Mouse (Mus musculus) MEL-GATA-1-ER (cell line): ENCODE data around the gene Slc10a7.
A peak's percentile ranks its signal among the peaks of the same experiment; 100 is the strongest.
"Not testable (repeated sequence)": the region's sequence is repeated elsewhere in the genome, so short reads cannot be mapped to it uniquely, and the experiment has no call there.

Experiments used
- DNase-seq: peaks from one replicate; pipeline ENCODE4 v3.0.0-alpha.2; 2012; ENCODE audit warnings: low read depth; ENCODE audit errors: extremely low read depth

Gene Slc10a7

DNA sequence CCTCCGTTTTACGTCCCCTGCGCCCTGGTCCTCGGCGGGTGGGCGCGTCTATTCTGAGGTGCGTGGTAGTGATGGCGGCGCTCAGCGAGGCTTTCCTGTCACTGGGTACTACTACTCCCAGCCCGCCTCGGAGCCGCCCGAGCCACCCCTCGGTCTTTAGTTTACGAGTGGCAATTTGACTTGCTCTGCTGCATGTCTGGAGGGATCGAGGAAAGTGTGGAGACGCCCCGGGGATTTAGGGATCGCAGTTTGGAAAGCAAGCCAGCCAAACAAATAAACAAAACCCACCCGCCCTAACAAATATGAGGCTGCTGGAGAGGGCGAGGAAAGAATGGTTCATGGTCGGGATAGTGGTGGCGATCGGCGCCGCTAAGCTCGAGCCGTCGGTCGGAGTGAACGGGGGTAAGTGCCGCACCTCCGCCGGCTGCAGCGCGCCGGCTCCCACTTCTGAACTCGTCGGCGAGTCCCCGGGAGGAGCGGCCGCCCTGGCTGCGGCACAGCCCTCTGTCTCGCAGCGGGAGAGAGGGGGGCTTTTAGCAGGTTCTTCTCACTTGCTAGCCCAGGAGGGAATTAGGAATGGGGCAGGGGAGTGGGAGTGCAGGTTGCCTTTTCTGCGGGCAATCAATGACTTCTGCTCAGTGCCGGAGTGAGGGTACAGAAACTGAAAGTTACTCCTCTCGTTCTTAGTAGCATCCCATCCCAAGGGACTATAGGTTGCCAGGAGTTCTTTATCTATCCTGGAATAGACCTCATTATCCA is at the start of gene Slc10a7:
Gene Slc10a7 (plus strand): TSS at position 74 of the 759 bp plus-strand sequence.
- peak; percentile 60 for DNase-seq

DNA sequence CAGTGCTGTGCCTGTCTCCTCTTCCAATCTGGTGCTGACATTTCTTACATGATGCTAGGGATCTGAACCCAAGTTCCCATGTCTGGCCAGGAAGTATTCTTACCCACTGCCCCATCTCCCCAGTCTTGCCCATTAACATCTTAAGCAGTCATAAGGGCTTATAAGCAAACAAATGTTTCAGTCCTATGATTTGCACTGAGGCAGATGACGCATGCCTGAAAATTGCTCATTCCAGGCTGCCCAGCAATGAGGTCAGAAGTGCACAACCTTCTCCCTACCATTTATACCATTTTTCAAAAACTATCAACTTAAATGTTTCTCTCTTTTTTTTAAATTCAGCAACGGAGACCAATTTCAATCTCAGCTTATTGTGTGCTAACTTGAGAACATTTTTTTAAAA is 45.2 kb upstream of the Slc10a7 start:
- DNase-seq = no peak

DNA sequence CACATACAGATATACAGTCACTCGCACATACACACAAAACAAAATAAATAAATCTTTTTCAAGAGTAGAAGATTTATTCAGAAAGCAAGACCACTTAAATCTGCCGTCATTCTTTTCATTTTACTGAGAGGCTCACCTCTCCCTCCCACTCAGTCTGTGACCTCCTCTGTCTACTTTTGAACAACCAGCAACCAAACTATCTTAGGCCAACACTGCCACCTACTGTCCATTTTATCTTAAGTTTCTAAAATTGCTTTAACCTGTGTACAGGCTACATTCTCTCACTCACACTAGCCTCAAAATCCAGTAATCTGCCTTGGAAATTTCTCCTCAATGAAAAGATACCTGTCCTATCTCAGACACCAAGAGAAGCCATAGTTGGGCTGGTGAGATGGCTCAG is 41.3 kb upstream of the Slc10a7 start:
- DNase-seq = peak; percentile 1

DNA sequence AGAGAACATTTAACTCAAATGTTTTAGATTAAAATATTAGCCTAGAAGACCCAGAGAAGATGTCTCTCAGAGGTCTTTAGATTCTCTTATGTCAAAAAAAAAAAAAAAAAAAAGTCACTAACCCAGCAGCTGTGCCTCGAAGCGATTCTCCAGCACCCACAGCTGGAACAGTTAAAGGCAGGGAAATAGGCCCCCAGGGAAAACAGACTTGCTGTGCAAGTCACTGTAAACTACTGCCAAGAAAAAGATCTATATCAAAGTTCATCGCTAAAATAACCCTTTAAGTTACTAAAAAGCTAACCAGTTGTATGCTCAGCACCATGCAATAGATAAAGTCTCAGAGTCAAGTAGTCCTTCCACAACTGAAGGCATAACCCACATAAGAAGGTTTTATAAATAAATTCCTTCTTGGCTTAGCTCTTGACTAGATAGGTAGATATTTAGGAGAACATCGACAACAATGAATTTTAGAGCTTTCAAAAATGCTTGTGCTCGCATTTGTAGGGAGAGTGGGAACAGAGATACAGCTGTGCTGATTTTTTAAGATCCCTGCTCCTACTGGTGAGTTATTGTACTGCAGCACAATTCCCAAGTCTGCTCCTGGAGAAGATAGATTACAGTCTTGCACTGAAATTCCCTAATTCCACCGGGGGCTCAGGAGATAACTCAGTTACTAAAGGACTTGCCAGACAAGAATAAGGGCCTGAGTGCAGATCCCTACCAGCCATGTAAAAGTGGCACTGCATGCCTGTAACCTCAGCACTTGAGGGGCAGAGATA is 31.9 kb upstream of the Slc10a7 start:
- no peak for DNase-seq

DNA sequence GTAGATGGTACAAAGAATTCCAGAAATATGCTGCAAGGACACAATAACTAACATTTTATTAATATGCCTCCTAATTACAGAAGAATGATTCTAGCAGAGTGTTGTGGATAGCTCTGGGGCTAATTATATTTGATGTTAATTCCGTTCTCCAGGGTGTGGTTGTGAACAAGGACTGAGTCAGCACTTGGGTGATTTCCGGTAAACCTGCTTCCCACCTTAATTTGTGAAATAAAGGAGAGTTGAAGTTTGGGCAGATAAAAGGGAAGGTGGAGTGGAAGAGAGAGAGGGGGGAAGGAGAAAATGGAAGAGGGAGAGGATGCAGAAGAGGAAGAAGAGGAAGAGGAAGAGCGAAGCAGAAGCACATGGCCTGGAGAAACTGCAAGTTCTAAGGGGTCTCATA is 19.4 kb upstream of the Slc10a7 start:
- no peak for DNase-seq

DNA sequence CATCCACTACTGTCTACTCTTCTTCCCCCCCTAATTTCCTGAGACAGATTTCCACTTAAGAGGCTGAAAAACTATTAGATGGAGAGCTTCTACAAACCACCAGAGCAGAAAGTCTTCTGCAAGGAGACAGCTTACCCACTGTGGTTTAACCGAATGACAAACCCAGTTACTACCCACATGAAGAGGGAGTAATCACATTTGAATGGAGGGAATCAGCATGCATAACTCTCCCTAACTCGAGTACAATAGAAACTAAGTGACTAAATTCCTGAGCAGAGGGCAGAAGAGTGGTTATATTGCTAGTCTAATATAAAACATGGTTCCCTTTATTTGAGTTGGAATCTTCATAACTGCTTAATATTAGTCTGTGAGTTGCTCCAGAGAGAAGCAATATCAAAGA is 16.1 kb upstream of the Slc10a7 start:
- no peak for DNase-seq

DNA sequence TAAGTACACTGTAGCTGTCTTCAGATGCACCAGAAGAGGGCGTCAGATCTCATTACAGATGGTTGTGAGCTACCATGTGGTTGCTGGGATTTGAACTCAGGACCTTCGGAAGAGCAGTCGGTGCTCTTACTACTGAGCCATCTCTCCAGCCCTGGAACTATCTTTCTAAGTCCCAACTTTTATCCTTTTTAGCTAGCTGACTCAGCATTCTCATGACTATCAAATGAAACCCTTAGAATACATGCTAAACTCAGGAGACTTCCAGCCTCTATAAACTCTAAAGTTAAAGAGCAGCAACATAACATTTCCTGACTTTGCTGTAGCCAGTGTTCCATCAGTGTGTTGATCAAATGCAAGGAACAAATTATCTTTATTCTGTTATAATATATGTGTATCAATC is 12.9 kb upstream of the Slc10a7 start:
- not testable (repeated sequence) for DNase-seq

DNA sequence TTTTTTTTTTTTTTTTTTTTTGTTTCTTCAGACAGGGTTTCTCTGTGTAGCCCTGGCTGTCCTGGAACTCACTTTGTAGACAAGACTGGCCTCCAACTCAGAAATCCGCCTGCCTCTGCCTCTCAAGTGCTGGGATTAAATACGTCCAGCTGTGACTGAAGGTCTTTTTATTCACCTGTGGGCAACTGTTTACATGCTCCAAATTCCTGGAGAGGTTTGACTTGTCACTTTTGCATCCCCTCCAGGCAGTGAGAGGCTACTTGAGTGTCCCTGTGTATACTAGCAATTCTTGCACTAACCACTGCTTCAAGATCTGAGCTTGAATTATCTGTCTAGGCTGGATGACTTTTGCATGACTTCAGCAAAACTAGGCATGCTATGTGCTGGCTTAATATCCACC is 6.4 kb upstream of the Slc10a7 start:
- no peak for DNase-seq

DNA sequence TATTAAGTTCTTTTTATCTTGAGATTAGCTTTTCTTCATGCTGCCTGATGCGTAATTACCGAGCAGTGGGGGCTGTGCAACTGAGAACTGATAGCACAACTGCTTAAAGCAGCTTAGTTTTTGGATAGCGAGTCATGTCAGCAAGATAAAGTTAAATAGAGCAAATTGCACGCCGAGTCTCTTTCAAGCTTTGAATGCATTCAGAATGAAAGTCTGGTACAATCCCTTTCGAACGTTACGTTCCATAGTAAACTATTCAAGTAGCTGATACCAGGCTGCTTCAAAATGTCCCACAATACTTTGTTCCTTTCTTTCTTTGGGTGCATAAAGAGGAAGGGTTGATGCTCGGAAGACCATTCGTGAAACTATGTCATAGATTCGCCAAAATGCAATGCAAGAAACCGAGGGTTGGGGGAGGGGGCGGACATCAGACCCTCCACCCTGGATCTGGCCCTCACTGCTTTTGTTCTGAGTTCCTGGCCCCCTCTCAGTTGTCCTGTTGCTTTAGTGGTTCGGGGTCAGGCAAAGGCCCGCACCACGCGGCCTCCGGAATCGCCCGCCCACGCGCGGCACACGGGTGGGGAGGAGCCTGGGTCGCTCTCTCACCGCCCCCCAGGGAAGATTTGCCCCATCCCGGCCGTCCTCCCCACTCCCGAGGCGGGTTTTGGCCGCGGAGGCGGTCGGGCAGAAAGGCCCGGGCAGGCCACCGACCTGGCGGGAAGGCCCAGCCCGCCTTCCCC is 997 bp upstream of the Slc10a7 start:
- DNase-seq = peak; percentile 57

DNA sequence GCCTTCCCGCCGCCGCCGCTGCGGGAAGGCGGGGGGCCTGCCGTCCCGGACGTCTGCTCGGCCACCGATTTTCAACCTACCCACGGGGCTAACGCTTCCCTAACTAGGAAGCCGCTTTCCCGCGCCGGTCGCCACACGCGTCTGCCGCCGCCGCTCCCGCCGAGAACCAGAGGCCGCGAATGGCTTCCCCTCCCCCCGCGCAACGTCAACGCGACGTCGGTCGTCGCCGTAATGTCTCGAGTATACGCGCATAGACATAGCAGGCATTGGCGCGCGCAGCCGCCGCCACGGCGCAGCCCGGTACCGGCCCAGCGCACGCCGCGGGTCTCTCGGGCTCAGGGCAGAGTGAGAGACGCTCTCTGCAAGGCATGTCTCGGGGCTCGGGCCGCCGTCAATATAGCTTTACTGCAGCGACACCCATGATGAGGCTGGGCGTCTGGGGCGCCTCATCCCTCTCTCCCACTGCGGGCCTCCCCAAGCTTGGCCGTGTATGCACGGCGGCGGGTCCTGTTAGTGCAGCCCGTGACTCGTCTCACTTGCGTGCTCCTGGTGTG is 350 bp upstream of the Slc10a7 start, which contains the start of gene Rbmxl1:
Gene Rbmxl1 (minus strand): TSS at position 180 of the 554 bp plus-strand sequence.
- DNase-seq = peak; percentile 61

DNA sequence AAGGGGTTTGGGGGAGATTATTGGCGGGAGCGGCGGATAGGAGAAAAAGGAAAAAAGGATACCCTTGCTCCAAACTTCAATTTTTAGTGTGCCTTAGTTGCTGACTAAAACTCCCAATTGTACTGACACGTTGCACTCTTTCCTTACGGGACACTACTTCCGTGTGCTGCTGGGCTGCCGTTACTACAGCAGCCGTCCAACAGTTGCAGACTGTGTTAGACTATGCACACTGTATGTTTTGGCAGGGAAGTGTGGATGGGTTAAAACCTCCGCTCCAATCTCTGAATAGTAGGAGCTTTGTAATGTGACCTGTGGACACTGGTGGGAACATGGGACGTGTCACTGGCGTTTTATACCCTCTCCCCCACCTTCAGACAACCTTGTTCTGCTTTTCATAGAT is 948 bp downstream of the Slc10a7 start:
- peak; percentile 46 for DNase-seq

DNA sequence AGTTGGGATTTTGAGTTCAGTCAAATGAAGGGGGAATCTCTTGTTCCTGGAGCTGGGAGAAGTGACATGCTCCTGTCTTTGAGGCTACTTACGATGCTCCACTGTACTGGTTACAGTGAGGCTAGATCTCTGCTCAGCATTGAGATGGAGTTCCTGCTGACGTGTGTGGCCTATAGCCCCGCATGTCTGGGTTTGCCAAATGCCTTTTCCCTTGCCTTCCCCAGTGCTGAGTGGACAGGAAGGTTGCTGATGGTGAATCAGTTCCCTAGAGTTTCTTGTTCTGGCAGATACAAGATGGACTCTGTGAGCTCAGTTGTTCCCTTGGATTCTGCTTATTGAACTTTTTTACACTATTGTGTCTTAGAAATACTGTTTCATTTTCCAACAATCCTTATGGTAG is 1.8 kb downstream of the Slc10a7 start:
- DNase-seq = no peak

DNA sequence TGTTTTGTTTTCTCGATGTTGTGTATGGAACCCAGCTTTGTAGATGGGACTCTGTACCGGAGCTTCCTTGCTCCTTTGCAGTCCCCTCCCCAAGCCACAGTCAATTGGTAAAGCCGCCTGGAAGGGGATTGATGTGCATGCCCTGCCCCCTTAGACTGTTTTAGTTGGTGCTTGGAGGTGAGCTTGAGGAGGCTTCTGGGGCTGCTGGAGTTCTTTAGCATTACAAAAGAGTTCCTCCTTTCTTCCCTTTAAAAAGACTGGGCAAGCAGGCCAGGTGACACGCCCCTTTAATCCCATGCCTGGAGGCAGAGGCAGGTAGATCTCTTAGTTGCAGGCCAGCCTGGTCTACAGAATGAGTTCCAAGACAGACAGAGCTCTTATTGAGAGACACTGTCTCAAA is 4.0 kb downstream of the Slc10a7 start:
- DNase-seq = no peak

DNA sequence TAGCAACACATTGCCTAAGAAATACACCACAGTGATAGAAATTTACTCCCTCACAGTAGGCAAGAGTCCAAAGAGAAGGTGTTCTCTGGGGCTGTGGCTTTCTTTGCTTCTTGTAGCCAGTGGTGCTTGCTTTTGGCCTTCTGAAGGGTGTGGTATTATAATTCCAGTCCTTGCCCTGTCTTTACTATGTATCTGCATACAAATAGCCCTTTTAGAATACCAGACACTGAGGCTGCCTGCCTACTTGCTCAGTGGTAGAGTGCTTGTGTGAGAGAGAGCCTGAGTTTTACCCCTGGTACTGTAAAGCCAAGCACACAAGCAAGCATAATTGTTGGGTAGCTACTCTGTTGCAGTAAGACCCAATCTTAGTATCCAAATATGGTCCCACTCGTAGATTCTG is 5.6 kb downstream of the Slc10a7 start:
- DNase-seq = no peak

DNA sequence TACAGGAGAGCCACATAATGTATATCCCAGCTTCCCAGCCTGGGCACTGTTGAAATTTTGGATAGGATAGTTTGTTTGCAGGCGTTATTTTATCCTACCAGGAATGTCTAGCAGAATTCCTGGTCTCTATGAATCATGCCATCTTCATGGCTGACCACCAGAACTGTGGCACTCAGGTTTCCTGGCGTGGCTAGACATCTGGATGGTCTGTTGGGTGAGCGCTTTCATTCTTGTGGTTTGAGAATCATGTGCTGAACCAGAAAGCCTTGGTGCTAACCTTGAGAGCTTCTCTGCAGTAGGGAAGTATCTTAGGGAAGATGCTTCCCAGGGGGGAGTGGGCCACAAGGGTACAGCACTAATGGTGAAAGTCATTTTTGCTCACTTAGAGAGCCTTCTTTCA is 6.0 kb downstream of the Slc10a7 start:
- DNase-seq = no peak

DNA sequence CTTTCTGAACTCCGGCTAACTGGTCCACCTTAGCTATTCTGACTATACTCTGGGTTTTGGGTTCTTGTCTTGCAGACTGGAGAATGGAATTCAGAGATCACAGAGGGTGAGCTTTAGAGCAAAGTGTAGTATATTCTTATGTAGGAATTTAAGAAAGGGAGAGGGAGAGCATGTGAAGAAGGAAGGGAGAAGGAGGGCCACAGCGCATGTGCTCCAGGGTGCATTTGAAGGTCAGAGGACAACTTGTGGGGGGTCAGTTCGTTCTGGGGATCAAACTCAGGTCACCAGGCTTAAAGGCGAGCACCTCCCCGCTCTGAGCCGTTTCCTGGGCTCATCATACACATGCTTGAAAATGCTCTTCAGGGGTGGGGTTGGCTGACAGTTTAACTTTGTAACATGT is 24.8 kb downstream of the Slc10a7 start:
- DNase-seq = no peak

DNA sequence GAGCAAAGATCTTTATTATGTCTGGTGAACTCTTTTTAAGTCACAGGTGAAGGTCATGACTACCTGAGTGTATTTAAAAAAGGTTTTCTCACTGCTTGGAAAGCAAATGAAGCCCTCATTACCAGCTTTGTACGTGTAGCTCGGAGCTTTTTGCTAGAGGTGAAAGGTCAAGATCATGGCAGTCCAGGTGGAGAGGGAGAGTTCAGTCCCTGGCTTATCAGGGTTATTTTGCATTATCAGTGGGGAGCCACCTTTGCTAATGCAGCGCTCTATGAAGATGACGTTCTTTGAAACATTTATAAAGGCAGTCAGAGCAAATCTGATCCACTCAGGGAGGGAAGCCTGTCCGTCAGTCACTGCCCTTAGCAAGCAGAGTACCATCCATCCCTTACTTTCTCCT is 27.6 kb downstream of the Slc10a7 start:
- DNase-seq = no peak

DNA sequence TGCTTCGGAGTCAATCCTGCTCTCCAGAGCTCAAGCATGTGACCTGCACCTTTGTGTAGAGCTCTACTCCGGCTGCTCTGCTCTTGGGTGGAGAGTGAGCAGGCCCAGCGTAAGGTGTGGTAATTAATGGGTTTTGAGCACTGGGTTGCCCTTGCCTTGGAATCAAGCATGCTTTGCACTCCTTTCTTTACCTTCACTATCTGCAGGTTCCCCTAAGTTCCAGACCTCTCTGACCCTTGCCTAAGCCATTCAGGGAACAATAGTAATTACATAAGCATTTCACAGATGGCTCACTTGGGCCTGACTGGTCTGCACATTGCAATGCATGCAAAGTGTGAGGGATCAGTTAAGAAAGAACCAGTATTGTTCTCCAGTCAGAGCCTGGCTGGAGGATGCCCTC is 28.6 kb downstream of the Slc10a7 start:
- DNase-seq = no peak

DNA sequence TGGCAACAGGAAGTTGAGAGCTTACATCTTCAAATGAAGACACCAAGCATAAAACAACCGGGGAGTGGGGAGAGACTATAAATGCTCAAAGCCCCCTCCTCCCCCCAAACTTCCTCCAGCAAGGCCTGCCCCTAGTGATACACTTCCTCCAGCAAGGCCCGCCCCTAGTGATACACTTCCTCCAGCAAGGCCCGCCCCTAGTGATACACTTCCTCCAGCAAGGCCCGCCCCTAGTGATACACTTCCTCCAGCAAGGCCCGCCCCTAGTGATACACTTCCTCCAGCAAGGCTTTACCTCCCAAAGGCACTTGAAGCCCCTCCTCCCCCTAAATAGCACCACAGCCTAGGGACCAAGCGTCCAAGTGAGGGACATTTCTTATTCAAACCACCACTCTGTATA is 33.5 kb downstream of the Slc10a7 start:
- DNase-seq = not testable (repeated sequence)

DNA sequence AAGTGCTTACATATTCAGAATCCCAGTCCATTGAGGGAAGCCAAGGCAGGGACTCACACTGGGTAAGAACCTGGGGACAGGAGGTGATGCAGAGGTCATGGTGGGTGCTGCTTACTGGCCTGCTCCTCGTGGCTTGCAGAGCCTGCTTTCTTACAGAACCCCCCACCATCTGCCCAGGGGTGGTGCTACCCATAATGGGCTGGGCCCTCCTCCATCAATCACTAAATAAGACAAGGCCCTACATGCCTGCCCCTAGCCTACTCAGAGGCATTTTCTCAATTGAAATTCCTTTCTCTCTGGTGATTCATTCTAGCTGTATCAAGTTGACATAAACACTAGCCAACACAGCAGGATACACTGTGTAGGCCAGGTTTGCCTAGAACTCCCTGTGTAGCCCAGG is 34.5 kb downstream of the Slc10a7 start:
- DNase-seq = no peak

DNA sequence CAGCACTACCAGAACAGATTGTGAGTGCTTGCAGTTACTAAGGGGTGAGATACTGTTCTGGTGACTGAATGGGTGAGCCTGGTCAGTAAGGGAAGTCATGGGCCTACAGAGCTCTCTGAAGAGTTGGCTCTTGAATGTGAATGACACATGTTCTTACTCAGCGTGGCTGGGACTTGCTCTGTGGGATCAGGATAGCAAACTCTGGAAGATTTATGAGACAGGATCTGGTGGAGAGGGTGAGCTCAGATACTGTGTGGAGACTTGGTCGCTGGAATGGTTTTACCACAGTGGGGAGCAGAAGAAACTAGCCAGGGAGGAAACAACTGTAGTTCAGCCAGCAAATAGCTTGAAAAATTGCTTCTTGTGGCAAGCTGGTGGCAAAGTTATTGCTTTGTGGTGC is 35.4 kb downstream of the Slc10a7 start:
- no peak for DNase-seq
